Mouse (Mus musculus) layer of hippocampus, adult 8-10 months (tissue): Measurements from ENCODE around the gene Phf21a. TPM values are rescaled to one million over a fixed set of nuclear protein-coding genes. Genes with fewer than 3 reads are reported as not detected.
"Not testable (repeated sequence)": the region's sequence is repeated elsewhere in the genome, so short reads cannot be mapped to it uniquely, and the experiment has no call there.

Source experiments
- DNase-seq, 2 experiments: peaks; one replicate each; pipeline ENCODE4 v3.0.0; 2022; ENCODE audit warnings: low spot score in 2 of 2
- total RNA-seq, 4 experiments: library from RNA; stranded (reverse); gene quantifications; 2 replicates each; pipeline ENCODE4 v1.2.4; 2022

Gene Phf21a
- total RNA-seq, 4 experiments from 2014 or later: 139 to 167 (median 156) TPM

DNA sequence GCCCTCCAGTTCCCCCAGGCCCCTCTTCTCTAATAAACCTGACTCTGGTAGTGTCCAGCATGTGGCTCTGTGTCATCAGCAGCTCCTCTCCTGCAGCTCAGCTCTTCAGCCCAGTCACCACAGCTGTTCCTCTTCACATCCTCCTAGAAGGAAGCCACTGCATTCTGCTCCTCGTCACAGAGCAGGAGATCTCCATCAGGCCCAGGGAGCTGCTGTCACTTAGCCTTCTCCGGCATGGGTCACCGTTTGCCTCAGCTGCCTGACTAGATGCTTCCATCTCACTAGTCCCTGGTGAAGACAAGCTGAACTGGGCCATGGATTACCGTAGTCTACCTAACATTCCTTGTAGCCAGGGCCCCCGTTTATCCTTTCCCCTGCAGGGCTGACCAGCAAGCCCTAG is 288.2 kb downstream of the Phf21a start:
- no peak for DNase-seq

DNA sequence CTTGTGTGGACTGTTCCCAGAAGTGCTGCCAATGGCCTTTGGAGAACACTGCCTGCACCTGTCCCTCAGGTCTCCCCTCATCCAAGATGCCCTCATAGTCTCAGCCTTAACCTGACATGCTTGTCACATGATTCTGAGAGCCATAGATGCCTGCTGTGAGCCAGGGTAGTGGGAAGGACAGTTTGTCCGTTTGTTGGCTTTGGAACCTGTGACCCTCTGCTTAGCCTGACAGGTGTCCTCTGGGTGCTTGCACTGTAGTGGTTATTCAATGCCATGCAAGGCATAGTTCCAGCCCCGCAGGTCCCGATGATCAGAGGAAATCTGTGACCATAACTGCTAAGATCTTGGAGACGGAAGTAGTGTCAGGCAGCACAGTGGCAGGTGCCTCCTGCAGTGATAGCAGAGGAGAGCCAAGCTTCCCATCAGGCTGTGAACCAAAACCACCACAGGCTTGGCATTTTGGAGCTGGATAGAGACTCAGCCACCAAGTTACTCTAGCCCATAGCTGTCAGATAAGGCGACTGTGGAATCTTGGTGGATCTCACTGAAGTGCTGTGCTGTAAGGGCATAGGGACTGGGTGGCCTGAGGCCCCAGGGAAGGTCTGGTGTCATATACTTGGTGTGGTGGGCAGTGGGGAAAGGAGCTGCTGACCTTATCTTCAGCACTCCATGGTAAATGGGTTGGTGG is 289.1 kb downstream of the Phf21a start, which contains the start of gene 1700029I15Rik:
1700029I15Rik (plus strand) TSS at position 638 of the 688 bp plus-strand sequence.
- DNase-seq: no peak

DNA sequence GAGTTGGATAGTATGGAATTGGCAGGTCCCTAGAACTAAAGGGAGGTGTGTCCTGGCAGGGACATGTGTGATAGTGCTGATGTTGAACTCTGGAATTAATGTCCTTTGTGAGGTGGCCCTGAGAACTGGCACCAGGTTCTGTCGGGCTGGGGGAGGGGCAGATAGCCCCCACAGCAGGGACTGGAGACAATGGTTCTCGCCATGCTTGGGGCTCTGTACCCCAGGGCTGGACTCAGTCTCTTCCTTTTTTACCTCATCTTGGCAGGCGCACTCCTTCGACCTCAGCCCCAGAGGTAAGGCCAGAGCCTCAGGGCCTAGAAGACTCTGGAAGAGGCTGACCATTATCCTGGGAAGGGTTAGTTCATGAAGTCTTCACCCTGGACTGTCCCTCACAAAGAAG is 289.8 kb downstream of the Phf21a start:
- no peak for DNase-seq

DNA sequence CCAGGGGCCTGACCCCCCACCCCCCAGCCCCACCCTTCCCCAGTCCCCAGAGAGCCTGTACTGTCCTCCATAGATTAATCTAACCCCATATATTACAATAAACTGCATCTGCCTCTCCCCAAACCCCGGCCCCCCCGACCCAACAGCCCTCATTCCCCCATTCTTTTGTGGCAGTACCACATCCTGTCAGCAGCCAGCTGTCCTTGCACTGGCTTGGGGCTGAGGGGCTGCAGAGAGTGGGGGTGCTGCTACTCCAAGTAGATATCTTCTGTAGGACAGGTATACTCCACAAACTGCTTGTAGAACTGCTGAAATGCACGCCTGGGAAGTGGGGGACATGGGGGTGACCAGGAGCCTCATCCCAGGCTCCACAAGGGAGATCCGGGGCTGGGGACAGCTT is 291.2 kb downstream of the Phf21a start:
- no peak for DNase-seq

DNA sequence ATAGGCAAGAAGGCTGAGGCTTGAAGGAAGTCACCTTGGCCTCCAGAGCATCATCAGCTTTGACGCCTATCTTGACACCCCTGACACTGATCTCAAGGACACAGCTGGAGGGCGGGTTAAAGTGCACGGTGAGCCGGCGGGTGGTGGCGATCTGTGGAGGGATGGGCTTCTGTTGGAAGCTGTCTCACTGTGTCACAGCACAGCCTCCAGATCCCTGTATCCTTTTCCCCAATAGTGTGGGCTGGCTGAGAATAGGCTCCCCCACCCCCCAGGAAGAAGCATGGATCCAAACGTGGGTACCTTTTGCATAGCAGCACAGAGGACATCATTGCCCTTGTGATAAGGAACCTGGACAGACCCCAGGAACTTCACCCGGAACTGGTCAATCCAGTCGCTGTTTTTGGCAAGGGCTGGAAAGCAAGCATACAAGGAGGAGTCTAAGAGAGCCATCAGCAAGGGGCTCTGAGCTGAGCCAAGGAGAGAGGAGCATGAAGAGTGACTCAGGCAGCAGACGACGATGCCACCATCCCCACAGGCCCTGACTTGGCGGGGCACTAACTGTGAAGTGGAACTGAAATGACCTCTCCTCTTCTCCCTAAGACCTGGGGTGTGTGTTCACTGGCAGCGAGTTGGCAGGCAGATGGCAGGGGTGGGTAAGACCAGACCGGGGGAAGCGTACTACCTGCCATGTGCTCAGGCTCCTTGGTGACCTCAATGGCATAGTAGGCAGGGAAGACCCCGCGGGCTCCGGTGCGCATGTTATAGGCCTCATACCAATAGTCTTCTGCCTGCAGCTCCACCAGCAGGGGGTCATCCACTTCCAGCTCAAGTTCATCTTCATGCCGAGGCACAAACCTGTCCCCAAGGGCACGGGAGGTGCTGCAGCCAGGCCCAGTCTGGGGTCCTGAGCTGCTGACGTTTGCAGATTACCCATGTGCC is 292.5 kb downstream of the Phf21a start:
- DNase-seq: no peak

DNA sequence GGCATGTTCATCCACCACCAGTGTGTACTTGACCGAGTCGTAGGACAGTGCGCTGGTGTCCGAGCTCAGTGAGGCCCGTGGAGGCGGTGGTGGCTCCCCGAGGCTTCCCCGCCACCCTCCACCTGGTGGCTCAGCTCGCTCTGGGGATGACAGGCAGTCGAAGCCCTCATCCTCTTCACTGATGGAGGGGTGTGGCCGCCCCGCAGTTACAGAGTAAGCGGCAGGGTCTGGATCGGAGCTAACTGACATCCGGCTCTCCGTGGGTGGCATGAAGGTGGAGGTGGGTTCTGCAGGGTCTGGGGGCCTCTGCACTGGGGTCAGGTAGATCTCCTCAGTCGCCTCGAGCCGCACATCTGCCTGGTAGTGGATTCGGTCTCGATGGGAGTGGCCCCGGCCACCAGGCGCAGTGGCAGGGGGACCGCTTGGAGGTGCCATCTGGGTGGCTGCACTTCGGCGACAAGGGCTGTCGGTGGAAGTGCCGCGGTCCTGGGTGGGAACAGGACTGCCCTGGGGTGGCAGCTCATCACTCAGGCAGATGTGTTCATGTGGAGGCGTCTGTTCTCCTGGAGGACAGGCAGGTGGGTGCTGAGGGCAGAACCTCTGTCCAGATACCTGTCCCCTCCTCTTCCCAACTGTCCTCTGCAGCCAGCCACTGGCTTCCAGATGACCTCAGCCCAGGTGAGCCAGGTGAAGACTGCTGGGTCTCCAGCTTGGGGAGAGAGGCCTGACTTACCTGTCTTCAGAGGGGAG is 294.1 kb downstream of the Phf21a start:
- no peak for DNase-seq

DNA sequence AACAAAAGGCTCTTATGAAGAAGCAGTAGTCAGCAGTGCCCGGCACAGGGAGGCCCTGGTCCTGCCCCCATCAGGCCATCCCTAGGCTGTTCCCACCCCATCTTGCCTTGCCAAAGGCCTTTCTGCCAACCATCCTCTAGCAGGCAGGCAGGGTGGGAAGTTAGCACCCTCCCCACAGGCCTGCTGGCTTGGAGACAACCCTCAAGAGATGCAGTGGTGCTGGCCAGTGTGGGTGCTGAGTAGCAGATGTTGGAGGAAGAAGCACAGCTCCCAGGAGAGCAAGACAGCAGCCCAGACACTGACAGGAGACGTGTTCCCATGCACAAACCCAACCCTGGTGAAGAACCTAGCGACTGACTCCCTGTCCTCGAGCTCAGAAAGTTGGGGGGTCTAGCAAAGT is 294.7 kb downstream of the Phf21a start:
- peak; percentile 62 to 83 for DNase-seq

DNA sequence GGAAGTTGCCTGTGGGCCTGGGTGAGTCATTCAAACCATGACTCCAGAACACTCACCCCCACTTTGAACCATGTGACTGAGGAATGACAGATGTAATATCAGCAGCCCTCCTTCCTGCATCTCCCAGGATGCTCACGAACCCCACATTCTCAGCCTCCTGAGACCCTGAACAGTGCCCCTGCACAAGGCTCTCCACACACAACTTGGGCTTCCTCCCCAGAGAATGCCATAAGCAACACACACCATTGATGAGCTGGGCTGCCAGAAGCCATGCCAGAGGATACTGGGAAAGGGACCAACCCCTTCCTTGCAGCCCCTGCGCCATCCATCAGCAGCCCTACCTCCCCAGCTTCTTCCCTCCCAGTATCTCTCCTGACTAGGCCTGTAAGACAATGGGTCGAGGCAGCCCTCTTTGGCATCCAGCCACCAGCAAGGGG is 295.2 kb downstream of the Phf21a start:
- no peak for DNase-seq

DNA sequence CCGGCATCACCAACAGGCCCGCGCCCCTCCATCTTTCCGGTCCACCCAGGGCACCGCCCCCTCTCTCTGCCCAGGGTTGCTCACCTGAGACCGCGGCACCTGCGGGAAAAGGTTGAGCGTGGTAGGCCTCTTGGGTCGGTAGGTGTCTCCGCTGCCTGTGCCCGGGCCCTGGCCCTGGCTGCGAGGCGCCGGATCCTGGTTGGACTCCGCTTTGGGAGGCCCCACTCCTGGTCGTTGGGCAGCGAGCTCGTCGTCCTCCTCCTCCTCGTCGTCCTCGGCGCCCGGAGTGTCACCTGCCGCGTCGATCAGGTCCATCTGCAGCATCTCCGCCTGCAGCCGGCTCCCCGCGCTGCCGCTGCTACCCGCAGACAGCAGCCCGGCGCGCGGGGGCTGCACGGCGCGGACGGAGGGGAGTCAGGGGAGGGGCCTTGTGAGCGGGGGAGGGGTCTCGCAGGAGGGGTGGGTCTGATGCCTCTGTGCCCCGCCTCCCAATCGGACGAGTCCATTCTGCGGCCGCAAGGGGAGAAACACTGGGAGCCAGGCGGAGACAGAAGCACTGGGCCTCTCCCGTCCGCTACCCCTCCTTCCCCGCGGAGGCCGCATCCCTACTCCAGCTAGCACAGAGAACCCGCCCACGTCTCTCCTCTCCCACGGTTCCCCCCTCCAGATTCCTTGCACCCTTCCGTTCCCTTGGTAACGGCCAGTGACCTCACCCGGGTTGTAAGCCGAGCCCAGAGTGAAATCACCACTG is 296.1 kb downstream of the Phf21a start:
- peak; percentile 92 to 96 for DNase-seq

DNA sequence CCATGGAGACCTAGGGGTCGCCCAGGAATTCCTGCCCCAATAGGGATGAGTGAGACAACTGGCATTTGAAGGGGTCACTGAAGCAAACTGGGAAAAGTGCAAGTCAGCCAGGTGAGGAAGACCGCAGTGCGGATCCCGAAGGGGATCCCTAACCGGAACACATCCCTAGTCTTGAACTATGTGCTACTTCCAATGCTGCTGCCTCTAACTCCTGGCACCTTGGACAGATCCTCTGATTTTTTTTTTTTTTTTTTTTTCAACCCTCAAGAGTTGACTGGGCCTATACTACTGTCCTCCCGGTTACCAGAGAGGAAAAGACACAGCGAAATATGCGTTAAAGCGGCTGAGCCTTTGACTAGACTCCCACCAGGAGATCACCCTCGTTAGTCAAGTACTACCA is 296.7 kb downstream of the Phf21a start:
- no peak for DNase-seq

DNA sequence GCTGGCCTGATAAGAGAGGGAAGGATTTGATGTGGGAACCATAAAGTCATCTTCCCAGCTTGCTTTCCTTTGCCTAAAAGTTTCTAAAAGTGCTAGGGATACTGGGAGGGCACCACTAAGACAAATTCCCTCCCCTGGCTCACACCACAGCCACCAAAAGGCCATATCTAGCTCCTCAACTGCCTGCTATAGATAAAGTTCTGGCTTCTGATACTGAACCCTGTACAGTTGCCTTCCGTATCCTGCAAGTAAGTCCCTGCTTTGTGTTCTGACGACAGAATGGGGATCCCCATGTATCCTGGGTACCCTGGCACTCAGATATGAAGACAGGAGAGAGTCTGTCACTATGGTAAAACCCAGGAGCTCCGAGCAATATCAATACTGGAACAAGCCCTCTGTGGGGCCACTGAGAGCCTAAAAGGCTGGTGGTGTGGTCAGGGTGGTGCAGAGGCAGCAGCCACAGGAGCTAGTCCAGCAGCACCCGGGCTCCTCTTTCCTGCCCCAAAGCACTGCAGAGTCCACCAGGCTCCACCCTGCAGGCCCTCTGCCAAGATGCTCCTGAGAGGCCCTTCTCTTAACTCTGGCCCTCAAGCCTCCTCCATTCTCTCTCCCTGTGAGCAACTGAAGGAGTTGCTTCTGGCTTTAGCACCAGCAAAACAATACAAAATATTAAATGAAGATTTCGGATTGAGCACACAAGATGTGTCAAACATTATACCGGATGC is 297.5 kb downstream of the Phf21a start:
- DNase-seq: no peak

DNA sequence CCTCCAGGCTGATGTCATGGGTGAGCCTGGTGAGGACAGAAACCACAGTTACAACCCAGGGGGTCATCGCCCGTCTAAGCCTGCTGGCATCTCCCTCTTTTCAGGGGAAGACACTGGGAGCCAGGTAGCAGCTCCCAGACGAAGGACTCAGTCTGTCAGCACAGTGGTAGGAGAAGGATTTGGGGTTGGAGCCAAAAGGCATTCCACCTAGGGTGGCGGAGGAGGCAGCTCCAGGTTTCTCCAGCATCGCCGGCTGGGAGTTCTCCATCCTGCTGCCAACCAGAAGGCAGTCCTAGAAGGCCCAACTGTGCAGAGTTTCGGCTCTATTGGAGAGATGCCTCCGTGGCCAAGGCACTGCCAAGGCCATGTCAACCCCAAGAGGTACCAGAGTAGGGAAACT is 298.2 kb downstream of the Phf21a start:
- DNase-seq: peak in 1 of 2 experiments; percentile 55

DNA sequence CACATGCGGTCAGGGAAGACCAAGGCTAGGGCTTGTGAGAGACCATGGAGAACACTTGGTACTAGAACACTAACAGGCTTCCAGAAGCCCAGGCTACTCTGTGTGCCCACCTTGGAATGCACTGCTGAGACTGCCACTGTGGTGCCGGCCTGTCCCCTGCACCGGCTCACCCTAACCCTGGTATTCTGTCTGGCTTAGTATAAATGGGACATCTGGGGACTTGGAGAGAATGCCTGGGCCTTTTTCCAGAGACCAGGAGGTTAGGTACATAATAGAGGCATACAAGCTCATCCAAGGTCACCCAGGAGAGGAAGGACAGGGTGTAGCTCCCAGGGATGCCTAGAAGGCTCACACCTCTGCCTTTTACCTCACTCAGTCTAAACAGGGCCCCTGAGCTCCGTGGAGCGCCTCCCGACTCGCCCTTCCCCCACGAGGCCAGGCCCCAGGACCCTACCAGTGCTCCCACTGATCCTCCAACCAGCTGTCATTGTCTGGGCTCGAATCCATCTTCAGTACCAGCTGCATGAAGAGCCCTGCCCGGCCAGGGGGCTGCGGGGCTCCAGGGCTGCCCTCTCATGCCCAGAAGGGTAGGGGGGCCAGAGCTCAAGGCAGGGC is 298.9 kb downstream of the Phf21a start:
- DNase-seq: no peak

DNA sequence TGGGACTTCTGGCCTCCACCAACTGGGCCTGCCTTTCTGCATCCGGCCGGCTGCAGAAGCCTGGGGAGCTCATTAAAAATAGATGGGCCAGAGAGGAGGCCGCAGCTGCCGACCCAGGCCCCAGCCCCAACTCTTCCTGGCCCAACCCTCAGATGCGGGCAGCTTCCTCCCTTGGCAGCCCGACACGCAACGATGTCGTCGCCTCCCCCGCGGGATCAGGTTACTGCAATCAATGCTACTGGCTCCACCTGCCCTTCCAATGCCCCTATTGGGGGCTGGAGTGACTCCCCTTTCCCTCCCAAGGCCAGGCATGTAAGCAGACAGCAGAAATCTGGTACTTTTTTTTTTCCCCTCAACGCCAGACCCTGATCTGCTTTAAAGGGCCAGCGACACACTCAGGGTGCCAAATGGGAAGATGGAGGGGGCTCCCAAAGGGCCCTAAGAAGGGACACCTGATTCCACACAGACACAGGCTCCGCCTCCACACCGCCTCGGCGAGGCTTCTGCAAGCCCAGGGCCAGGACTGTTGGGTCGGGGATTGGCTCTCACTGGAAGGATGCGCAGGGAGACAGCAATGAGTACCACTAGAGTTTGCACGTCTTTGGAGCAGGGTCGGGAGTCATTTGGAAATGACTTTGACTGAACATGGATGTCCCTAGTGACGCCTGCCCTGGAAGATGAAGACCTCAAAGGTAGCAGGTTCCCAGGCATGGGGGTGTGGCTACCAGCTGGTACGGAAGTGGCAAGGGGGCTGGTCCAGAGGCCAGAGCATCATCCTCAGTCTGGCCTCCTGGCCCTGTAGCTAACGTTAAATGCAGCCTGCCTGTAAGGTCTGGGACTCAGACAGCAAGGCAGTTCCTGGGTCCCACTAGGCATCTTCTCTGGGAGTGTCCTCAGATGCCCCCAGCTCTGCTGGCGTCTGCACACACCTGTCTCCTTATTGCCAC is 299.7 kb downstream of the Phf21a start:
- DNase-seq: no peak

DNA sequence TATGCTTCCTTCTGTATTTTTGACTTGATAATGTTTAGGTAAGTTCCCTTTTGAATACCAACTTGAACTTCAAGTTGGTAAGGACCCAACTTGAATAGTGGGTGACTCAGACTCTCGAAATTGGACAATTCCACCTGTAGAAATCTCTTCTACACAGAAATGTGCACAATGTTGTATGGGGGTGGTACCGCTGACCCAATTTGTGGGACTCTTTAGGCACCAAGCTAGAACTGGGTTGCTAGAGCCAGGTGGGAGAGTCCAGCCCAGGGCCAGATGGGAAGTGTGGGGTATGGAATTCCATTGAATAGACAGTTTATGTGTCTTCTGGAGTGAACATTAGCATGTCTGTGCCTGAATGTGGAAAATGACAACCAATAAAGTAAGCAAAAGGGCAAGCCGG is 302.6 kb downstream of the Phf21a start:
- DNase-seq: no peak

DNA sequence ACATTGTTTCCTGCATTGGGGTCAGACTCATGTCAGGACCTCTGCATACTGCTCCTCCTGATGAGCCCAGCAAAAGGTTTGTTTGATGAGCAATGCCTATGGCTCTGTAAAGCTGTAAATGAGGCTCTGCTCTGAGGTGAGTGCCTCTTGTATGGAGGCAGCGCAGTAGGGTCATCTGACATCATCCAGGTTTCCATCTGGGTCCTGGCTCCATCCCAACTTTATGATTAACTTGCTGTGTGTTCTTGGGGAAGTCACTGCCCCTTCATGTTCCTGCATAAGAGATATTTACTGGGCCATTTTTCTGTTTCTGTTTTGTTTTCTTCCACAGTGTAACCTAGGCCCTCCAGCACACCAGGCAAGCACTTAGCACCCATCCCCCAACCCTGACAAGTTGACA is 304.5 kb downstream of the Phf21a start:
- DNase-seq: no peak

DNA sequence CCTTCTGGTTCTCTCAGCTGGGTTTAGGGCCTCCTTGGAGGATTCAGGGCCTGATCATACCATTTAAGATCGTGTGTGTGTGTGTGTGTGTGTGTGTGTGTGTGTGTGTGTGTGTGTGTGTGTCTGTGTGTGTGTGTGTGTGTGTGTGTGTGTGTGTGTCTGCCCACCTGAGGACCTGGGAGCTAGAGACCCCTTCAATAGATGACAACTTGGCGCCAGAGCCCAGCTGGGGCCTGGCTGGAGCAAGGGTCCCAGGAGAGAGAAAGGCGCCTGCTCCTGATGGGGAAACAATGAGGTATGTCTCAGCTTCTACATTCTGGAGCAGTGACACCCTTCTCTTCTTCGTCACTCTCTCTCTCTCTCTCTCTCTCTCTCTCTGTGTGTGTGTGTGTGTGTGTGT is 307.0 kb downstream of the Phf21a start:
- DNase-seq: not testable (repeated sequence)

DNA sequence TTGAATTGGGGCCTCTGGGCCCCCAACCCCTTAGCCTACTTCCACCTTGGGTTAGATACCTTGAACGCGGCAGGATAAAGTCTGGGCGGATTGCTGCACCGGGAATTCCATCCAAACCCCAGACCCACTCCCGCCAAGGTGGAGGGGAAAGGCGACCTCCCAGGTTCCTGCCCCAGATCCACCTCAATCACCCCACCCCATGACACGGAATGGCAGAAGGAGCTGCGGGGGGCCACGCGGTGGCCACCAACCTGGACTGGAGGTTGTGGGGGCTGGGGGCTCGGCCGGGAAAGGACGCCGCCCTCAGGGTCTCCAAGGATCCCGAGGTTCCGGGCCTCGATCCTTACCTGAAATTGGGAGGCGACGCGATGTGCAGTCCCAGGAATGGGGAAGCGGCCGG is 307.8 kb downstream of the Phf21a start:
- DNase-seq: no peak

DNA sequence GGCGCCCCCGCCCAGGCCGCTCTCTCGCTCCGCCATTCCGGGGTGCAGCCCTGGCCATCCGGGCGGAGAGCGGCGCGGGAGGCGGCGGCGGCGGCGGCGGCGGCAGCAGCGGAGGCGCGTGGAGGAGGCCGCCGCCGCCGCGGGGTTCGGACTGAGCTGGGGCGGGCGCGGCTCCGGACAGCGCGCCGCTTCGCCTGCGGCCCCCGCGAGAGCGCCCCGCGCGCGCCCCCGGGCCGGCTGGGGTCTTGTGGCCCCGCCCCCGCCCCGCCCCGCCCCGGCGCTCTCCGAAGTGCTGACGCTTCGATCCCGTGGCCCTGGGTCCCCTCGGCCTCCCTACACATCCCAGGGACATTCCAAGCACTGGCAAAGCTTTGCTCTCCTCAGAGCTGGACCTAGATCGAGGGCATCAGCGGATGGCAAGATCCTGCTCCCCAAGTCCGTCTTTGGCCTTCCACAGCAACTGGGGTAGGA is 308.2 kb downstream of the Phf21a start, which contains the start of gene Mapk8ip1:
Mapk8ip1 (minus strand) TSS at position 173 of the 471 bp plus-strand sequence.
- no peak for DNase-seq
